In the genomic region with DNA sequence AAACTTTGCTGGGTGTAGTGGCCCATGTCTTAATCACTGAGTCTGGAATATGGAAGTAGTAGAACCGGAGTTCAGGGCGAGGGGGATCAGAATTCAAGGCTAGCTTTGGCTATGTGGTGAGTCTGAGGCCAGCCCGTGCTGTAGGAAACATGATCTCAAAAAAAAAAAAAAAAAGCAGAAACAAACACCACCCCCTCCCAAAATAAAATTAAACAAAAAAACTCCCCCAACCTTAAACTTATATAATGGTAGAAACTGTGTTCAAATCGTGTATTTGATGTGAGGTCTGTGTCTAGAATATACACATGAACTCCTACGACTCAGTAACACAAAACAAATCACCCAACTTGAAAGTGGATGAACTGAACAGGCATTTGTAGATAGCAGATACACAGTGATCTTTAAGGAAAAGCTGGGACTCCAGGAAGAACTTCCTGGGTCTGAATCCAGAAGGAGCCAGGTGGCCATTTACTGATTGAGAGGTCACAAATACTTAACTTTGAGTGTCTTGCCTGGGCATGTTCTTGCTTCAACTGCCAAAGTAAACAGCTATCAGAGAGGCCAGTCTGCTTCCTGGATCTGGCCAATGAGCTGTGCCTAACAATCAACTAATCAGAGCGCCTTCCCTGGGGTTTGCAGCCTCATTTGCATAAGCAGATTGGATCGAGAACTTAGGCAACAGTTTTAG, we compare ENCODE assay signal across 8 mouse cellular contexts.
A peak's percentile ranks its signal among the peaks of the same experiment; 100 is the strongest.
DNase-seq lines count a peak whose midpoint lies in the region; ATAC-seq and TF ChIP-seq lines count a peak whose summit lies in the region.

No protein-coding gene starts in this region.

- DNase-seq in heart, adult 18-20 months, result peak; percentile 37 to 42
- DNase-seq in heart, postnatal 36 days, result no peak
- peak; percentile 40 for DNase-seq in adipocyte (ENCODE audit: low spot score)
- peak; percentile 27 for DNase-seq in heart, postnatal 0 days (ENCODE audit: low spot score)
- no peak for DNase-seq in adrenal gland, adult 18-20 months (ENCODE audit: low spot score in 2 of 2)
- no peak for DNase-seq in spleen, postnatal 14 days (ENCODE audit: low spot score in 2 of 2)
- no peak for DNase-seq in cerebellum, adult 11-12 months

- H3K36me3 ChIP-seq in heart, postnatal 0 days (replicated peaks; ENCODE audit: control insufficient read depth, insufficient read depth, low read length), result no peaks in the 10 kb centered on the region
- no peaks in the 10 kb centered on the region for H3K36me3 ChIP-seq in liver, embryonic 16.5 days (ENCODE audit: control insufficient read depth, insufficient read depth)

- no peak for TF ChIP-seq EP300 in heart, postnatal 0 days (IDR thresholded peaks at IDR 0.05; ENCODE audit: low read depth)

- H3K9ac ChIP-seq in heart, postnatal 0 days (replicated peaks; ENCODE audit: low read depth, low read length), result no peak overlapping the region
- no peak overlapping the region for H3K9ac ChIP-seq in liver, embryonic 16.5 days (ENCODE audit: low read depth, low read length)

- H3K27ac ChIP-seq in heart, postnatal 0 days (ENCODE audit: low read depth), result no peak overlapping the region
- 0 out of 2 replicates have a peak overlapping the region, but pooled peaks have one; percentile 29 for H3K27ac ChIP-seq in liver, embryonic 16.5 days (ENCODE audit: low read length)

- ATAC-seq in heart, postnatal 0 days (ENCODE audit: insufficient read depth, low read depth), result no peak
- peak; percentile 77 for ATAC-seq in liver, embryonic 16.5 days (ENCODE audit: low read depth)

- no peak overlapping the region for H3K4me2 ChIP-seq in heart, postnatal 0 days (ENCODE audit: low read depth, low read length)
- H3K4me2 ChIP-seq in liver, embryonic 16.5 days (ENCODE audit: low read depth, low read length), result no peak overlapping the region

- no peak for TF ChIP-seq CTCF in heart, postnatal 0 days (IDR thresholded peaks at IDR 0.05; ENCODE audit: low read depth)

- no peaks in the 10 kb centered on the region for H3K9me3 ChIP-seq in heart, postnatal 0 days (replicated peaks; ENCODE audit: control insufficient read depth, low read length)
- no peaks in the 10 kb centered on the region for H3K9me3 ChIP-seq in liver, embryonic 16.5 days (replicated peaks; ENCODE audit: control insufficient read depth, low read length)

- H3K4me3 ChIP-seq in heart, postnatal 0 days (ENCODE audit: low read depth, low read length), result no peak overlapping the region
- H3K4me3 ChIP-seq in liver, embryonic 16.5 days (ENCODE audit: low read depth, low read length), result no peak overlapping the region

- no peaks in the 10 kb centered on the region for H3K27me3 ChIP-seq in heart, postnatal 0 days (ENCODE audit: control insufficient read depth, insufficient read depth, low read length)
- no peaks in the 10 kb centered on the region for H3K27me3 ChIP-seq in liver, embryonic 16.5 days (ENCODE audit: control insufficient read depth, insufficient read depth, low read depth, low read length)

- WGBS in heart, postnatal 0 days, result 53% methylated on average over 7 of the region's 7 CpGs
- 23% methylated on average over 7 of the region's 7 CpGs for WGBS in liver, embryonic 16.5 days (ENCODE audit: insufficient replicate concordance)

- intact Hi-C loops in heart, postnatal 36 days (cut with DNase I), result no loop called here

- peaks cover 21% of the 10 kb centered on the region for H3K4me1 ChIP-seq in heart, postnatal 0 days (ENCODE audit: control insufficient read depth, insufficient read depth)
- H3K4me1 ChIP-seq in liver, embryonic 16.5 days (ENCODE audit: control insufficient read depth, low read depth, low read length), result peaks cover 41% of the 10 kb centered on the region

Comparison
In these comparisons a context has a peak if more than half of its experiments do, and no peak if none do; other contexts are left out.
1. DNase-seq: peak in heart, adult 18-20 months (2 of 2), adipocyte (single experiment) and heart, postnatal 0 days (single experiment); none in heart, postnatal 36 days (0 of 2), adrenal gland, adult 18-20 months (0 of 2), spleen, postnatal 14 days (0 of 2) and cerebellum, adult 11-12 months (single experiment).